Mouse (Mus musculus) myocyte (in vitro differentiated cells): ENCODE data around the gene Twf2.

Experiments
- E2F4 ChIP-seq: IDR thresholded peaks from one replicate; pipeline ENCODE4 v1.6.1; 2011; ENCODE audit warnings: mild to moderate bottlenecking, control low read depth, moderate library complexity; ENCODE audit not compliant: insufficient read depth
- MAX ChIP-seq: IDR thresholded peaks from one replicate; pipeline ENCODE4 v1.6.1; 2011; ENCODE audit warnings: low read depth, mild to moderate bottlenecking, control low read depth
- MYOD1 ChIP-seq, 3 experiments: IDR thresholded peaks; one replicate each; pipeline ENCODE4 v1.6.1; 2011; ENCODE audit warnings: control low read depth in 2 of 3, low read depth in 2 of 3, mild to moderate bottlenecking in 2 of 3, moderate library complexity in 1 of 3; ENCODE audit not compliant: insufficient read length in 2 of 3, control insufficient read depth in 1 of 3
- USF1 ChIP-seq: IDR thresholded peaks from one replicate; pipeline ENCODE4 v1.6.1; 2011; ENCODE audit warnings: low read depth, mild to moderate bottlenecking, control low read depth, moderate library complexity

DNA sequence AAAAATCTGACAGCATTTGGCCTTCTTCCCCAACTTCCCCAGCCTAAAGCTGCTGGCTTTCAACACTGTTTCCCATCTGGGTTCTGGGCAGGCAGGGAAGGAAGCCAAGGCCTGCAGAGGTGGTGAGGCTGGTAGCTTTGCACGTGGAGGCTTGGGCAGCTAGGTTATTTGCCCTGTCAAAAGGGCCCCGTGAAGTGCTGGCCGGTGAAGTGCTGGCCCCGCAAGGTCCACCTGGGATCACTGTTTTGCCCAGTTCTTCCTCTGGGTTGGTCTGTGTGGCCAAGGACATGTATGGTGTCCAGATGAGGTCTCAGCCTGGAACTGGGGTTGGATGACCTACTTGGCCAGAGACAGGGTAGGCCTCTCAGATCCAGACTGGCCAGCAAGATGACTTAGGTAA is 7.0 kb downstream of the Twf2 start:
- TF ChIP-seq E2F4 (no peak), MAX (no peak), USF1 (no peak), MYOD1 (IDR thresholded peaks at IDR 0.05; ENCODE audit: control insufficient read depth in 1 of 3, insufficient read length in 2 of 3, low read depth in 2 of 3) (no peak)
